Mouse (Mus musculus) cerebellum, postnatal 14 days (tissue): ENCODE measurements around the gene Ebf1.

ENCODE experiments used
- DNase-seq, 2 experiments: peaks; one replicate each; pipeline ENCODE4 v3.0.0; 2021; ENCODE audit warnings: mixed read lengths in 2 of 2

Ebf1 gene

DNA sequence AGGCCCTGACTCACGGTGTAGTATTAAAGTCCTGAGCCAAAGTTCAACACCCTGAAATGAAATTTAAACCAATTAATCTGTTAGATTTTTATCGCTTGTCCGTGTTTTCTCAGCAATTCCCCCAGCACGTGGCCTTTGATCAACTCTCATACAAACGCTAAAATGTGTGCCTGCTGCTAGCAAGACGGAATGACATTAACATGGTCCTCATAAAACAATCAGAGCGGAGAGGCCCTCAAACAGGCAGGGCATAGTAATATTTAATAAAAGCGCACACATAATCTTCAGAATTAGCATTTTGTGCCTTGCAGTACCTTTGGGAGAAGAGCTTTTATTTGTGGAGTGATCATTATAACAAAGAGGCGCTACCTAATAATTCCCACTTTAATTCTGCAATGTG is 287.0 kb downstream of the Ebf1 start:
- no peak for DNase-seq

DNA sequence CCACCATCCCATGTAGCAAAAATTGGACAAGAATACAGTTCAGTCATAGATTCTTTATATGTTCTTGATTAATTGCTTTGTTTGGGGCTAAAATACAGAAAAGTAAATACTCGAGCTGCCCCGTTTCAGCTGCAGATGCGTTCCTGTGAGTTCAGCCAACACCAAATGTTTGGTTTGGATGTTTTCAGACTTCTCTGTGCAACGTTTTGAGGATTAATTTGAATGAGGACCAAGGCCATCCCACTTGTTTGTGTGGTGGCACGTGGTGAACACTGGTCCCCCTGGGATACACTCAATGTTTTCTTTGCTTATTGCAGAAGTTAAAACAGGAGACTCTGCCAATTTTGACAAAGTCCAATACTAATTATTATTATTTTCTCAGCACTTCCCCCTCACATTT is 289.3 kb downstream of the Ebf1 start:
- DNase-seq, result no peak

DNA sequence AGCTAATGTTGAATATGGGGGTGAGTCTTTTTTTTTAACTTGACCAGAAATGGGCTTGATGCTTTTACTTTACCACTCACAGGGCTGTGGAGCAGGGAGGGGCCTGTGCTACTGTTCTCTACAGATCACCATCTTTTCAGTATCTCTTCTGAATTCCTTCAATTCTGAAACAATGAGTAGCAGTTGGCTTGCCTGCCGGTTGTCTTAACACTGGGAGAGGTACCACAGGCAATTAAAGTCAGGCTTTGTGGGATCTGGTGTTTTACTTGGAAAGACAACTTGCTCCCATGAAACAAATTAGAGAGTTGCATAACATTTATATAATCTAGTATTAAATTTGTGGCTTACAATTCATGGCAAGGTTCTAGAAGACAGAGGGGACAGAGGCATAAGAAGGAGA is 294.6 kb downstream of the Ebf1 start:
- no peak for DNase-seq

DNA sequence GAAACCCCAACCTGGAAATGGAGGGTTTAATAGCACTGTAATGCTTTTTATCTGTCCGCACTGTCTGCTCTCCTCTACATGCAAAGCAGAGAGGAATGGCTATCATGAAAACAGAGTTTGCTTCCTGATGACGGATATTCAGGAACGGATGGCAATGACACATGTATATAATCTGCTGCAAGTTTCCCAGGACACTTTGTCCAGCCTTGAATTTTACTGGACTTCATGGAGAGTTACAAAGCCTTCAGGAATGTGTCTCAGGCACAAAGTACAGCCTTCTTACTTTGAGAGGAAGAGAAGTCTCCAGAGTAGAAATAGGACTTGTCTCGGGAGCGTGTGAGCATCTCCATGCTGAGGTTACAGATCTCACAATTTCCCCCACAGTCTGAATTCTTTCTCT is 296.7 kb downstream of the Ebf1 start:
- no peak for DNase-seq

DNA sequence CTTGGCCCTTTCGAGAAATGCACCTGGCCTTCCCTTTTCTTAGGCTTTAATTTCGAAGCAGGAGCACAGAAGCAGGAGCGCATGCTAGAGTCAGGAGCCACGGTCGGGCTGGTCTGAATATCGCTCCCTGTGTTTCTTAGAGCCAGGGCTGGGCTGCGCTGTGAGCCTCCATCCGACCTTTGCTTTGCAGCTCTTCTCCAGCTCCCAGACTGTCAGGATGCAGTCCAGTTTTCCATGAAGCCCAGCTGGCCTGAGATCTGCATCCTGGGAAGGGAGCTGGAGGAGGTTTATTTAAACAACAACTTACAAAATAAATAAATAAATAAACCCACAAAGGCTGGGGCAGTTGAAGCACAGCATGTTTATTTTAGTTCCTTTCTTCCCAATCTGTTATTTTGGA is 299.9 kb downstream of the Ebf1 start:
- DNase-seq, result peak in 1 of 2 experiments; percentile 35

DNA sequence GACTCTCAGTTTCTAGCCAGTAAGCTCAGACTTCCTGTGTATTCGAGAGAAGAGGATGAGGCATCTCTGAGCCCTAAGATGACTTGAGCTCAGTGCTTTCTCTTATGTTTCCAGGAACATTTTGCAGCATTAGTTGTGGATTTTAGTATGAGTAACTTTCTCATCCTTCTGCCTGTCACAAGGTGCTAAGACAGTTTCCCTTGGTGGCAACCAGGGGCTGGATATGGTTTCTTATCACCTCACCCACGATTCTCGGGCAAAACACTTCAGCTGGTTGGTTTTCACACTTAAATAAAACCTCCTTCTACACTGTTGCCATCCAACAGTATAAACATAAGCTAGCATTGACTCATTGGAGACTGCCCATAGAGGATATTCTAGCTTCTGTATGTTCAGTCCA is 306.0 kb downstream of the Ebf1 start:
- no peak for DNase-seq

DNA sequence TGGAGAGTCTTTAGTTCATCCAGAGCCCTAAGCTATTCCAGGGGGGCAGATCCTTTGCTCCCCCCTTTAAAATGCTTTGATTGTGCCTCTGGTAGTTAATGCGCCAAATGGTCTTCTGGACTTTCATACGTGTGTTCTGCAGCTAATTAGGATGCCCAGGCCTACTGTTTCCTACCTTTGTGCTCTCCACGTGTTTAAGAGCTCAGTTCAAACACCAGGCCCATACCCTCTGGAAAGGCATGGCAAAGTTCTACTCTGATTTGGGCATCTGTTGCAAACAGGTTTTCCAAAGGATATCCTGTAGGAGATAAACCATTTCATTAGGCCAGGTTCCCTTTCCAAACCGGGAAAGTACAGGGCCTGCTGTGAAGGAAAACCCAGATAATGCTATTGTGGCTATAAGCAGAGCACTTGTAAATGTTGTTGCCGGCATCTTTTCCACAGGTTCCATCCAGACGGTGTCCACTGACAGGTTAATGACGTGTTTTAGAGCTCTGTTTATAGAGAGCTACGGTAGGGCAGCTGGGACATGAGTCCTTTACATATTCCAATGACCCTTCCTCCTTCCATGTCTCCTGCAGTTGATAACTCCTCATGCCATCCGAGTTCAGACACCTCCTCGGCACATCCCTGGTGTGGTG is 306.9 kb downstream of the Ebf1 start:
- DNase-seq, result no peak

DNA sequence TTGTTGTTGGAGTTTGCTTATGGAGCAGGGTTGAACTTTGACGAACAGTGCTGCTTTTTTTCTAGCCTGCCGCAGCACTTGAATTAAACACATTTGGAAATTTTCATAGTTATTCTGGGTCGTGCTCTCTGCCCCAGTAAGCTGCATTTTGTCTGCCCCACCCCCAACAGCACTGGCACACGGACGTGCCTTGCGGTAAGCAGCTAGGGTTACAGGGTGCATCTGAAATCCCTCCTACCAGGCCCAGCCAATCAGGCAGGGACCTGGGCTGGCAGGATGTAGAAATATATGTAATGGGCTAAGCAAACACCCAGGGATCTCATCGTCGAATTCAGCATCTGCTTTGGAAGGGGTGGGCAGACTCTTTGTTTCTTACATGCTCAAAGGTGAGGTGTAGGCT is 307.8 kb downstream of the Ebf1 start:
- no peak for DNase-seq

DNA sequence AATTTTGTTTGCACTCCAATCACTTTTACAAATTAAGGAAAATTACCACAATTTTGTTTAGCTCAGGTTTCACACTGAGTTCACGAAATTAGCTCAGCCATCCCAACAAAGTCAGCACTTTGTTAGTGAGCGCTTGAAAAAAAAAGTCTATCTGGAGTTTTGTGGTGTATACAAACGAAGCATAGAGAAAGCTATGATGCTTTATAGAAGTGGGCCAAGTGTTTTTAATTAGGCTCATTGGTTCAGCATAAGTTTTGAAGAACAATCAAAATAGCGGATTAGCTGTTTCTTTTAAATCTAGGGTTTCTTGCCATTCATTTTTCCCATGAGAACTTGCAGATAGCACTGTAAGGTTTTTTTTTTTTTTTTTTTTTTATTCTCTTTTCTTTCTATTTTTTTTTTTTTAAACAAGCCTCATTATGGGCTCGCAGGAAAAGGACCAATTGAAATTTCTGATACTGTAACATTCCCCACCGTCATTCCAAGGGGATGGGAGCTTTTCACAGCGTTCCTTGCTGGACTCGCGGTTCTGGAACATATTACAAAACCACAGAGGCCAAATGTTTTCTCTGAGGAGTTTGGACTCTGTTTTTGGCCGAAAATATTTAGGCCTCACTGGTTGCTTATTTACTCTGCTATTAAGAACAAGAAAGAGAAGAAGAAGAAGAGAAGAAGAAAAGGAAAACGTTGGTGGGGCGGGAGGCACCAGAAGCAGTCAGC is 308.8 kb downstream of the Ebf1 start:
- no peak for DNase-seq

DNA sequence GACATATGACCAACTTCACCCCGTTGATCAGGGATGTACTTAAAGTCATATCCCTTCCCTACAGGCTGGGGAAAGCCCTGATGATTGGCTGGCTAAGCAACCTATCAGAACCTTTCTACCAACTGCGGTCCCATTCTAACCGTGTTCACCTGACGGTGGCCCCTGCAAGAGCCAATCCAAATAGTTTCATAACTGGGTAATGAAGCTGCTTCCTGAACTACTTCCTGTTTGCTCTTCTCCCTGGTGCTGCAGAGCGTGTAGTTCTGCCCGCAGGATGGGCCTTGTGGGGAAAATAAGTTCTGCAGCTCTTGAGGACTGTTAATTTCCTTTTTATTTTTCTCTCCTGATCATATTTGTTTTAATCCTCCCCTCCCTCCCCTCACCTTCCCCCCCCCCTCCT is 311.3 kb downstream of the Ebf1 start:
- DNase-seq, result no peak

DNA sequence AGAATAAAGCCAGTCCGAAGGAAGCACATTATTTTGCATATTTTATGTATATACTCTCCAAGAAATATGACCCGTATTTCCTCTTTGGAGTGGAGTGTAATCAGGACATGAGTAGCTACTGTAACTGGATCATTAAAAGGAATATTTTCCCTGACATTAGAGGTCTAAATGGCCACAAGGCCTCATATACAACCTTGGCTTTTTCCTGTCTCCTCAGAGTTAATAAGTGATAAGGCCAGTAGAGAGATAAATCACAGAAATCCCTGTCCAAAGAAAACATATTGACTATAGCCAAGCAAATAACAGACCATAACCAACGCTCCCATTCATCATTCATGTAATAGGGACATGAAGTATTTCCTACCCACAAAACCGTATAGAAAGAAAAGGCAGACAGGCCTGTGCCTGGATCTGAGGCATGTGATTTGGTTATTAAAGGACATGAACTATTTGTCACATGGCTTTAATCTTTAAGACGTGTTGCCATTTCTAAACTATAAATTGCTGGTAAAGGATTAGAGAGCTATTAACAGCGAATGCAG is 315.9 kb downstream of the Ebf1 start:
- no peak for DNase-seq

DNA sequence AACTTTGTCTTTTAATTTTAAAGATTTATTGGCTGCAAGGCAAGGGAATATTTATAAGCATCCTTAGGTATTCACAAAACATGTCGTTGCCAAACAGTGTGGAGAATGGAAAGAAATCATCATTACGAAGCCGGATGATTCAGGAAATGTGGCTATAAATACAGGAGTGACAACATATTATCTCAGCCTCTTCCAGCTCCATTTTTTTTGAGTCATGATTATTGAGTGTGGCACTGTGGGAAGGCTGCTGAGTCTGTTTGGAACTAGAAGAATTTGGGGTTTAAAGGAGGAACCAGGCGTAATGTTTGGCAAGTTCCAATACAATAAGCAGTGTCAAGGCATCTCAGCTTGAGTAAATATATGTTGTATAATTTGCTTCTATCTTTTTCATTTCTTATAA is 326.7 kb downstream of the Ebf1 start:
- no peak for DNase-seq

DNA sequence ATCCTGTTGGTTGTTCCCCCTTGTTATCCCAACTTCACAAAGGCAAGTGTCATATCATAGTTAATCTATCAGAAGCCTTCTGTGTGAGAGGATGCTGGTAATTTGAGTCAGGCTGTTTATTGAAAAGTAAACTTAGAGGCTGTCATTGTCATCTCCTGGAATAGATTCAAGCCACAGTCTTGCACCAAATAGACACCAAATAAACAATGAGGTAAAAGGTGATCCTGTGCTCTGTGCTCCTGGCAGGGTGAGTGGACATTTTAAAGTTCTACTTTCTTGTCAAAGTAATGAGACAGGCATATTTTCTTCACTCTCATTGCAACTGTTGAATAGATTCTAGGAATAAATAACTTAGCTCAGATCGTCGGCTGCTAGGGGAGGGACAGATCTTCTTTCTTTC is 327.3 kb downstream of the Ebf1 start:
- no peak for DNase-seq

DNA sequence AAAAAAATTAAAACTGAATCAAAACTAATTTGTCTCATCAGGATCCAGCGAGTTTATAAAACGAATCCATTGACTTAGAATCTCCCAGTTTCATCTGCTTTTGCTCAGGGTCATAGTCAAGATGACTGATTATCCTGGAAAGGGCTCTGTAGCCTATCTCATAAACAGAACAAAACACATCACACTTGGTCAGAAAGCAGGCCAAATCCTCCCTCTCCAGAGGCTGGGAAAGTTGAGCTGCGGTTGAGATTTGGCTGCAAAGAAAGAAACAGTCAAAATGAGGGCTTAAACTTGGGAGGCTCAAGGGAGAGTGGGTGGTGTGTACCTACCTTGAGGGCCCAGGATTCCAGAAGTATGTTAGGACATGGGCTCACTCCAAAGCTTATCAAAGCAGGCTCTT is 329.5 kb downstream of the Ebf1 start:
- no peak for DNase-seq

DNA sequence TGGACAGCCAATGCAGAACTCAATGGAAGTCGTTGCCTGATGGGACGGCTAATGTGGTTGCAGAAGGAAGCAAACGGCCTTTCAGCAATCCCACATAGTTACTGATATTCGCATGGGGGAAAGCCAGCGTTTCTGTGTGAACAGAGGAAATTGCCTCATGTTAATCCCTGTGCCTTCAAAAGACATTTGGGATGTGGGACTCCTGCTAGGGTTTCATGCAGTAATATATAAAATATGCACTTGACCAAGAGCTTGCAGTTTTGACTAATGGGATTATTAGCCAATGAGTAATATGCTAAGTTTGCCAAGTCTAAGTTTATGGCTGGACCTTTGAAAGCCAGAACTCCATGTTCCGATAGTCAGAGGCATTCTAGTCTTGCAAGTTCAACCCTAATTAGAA is 331.4 kb downstream of the Ebf1 start:
- no peak for DNase-seq

DNA sequence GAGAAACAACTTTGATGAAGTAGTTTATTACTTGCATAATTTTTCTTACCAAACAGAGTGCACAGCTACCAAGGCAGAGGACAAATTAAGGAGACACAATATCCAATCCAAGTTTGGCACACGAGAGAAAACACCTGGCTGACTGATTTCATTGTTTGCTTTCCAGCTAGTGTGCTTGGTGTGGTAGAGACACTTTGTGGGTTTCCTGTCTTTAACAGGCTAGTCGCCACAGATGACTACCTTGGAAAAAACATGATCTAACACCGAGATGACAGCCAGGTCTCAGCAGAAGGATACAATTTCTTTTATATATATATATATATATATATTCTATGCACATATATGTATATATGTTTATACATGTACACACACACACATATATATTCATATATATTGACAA is 332.0 kb downstream of the Ebf1 start:
- DNase-seq, result no peak

DNA sequence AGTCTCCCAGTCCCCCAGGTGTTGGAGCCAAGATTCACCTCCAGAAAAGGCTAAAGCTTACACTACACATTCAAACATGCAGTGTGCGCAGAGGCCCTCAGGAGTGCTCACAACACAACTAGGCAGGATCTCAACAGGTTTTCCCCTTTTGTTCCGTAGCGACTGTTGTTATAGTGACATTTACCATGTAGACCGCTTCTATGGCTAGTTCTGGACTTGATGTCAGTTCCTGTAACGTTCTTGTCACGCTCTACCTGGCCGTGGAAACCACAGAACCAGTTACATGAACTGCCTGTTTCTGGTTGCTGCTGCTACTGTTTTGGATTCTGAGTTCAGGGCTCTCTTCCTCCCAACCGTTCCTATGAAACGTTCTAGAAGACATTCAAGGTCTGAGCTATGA is 333.2 kb downstream of the Ebf1 start:
- no peak for DNase-seq

DNA sequence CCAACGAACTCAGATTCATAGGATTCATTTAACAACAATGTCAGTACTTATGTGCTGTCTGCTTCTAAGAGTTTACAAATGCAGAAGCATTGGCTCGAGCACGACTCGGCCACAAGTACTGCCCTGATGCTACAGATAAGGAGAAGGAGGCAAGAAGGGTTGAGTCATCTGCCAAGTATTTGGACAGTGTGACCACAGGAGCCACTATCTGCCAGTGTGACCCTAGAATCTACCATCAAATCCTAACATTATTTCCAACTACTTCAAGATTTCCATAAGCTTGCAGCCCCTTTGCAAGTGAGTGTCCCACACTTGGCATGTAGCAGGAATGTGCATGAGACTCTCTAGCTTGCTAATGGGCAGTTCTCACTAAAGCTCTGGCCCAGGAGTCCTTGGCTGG is 334.4 kb downstream of the Ebf1 start:
- DNase-seq, result no peak

DNA sequence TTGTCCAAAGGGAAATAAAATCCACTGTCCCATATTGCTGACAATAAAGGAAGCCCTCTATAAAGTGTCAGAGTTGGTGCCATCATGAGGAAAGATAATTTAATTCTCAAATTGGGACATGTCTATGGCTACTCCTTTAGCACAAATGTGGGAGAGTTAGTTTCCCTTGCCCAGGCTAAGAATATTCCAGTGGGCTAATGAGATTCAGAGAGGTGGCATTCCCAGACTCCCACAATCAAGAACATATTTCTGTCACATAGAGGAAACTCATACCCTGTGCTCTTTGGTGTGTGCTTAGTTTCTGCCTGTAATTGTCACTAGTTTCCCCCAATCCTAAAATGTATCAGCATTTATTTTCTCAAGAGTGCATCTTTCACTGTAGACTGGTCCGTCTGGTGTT is 336.2 kb downstream of the Ebf1 start:
- no peak for DNase-seq

DNA sequence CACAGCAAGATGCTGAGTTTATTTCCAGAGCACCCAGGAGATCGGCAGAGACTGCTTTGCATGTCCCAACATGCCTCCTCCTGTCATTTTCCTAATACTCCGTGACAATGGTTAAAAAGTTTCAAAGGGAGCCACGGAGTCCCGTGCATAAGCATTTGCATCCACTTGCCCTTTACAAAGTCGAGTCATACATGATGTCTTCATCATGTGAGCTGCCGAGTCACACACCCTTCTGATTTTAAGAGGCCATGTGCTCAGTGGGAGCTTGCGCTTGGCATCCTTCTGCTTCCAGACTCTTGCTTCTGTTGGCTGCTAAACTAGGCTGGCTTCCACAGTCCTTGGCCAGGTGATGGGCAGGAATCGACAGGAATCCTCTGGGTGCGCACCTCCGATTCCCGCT is 336.7 kb downstream of the Ebf1 start:
- DNase-seq, result peak; percentile 70 to 79

DNA sequence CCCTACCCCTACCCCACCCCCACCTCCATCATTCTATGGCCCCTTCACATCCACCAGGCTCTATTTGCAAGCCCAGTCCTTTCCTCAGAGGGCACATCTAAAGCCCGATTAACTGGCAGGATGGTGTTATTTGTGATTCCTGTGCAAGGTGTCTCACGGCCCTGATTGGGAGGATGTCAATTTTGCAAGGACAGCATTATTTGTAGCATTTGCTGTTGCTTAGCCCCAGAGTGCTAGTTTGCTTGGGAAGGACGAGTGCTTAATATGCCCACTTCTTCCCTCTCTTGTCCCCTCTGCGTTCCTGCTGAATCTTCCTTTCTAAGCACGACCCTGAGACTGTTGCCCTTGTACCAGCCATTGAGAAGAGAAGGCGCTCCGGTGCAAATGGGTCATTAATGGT is 337.2 kb downstream of the Ebf1 start:
- no peak for DNase-seq

DNA sequence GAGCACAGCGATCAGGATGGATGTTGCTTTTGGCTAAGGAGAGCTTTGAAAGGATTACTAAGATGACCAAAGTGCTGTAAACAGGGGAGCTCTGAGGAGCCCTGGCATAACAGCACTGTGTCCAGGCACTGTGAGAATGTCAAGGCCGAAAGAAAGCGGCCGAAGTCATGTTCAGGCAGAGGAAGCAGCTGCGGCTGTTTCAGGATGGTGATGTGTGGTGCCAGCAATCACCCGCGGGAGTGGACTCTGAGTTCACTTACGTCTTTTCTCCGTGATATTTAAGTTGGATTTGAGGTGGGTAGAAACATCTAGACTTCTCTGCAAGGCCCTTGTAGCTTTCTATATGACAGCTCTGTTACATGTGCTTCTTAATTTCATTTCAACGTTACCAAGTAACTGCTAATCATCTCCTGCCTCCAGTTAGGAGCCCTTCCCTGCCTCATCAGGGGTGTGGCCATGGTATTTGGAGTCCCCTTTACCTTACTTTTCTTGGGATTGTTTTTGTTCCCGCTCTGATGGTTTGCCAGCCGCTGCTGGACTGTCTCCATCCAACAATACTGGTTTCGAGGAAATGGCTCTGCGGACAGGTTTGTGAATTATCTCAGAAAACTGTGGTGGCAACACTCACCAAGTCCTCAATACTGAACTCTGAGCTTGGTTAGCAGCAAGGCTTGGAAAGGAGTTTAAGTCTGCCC is 345.8 kb downstream of the Ebf1 start:
- no peak for DNase-seq

DNA sequence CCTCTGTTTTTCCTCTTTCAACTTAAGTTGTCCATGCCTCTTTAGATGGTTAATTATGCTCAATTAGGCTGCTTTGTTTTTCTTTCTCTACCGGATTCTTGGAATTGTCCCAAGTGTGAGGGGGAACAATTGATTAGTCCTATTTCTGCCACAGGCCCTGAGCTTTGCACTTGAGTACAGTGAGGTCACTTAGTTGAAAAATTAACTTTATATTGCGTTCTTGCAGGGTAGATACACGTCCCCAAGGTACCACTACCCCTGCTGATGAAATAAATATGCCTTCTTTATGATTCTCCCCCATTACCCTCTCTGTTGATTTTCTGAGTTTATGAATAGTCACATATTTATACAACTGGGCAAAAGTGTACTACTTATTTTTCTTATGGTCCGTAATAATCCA is 351.9 kb downstream of the Ebf1 start:
- no peak for DNase-seq

DNA sequence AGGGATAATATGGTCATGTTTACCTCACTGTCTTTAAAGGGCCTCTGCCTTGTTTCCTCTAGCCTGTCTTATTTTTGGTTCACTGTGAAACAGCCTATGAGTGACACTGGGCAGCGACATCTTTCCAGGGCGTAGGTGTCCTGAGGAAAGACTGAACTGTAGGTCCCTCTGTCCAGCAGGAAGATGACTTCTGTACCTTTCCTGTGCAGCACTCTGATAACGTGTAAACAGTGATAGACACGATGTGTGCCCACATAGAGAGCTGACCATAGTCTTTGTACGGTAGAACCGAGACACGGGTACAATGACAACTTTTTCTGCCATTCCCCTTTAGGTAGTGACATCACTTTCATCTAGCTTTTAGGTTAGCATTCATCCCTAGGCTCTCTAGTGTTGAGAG is 357.2 kb downstream of the Ebf1 start:
- DNase-seq, result no peak
